Mouse (Mus musculus): ENCODE data around the gene Gprasp1. TPM values are rescaled to one million over a fixed set of nuclear protein-coding genes. Genes with fewer than 3 reads are reported as not detected.
"Not testable (repeated sequence)": the region's sequence is repeated elsewhere in the genome, so short reads cannot be mapped to it uniquely, and the experiment has no call there.

Gene Gprasp1
- total RNA-seq, 2 experiments from 2014 or later = 273 to 296 TPM

DNA sequence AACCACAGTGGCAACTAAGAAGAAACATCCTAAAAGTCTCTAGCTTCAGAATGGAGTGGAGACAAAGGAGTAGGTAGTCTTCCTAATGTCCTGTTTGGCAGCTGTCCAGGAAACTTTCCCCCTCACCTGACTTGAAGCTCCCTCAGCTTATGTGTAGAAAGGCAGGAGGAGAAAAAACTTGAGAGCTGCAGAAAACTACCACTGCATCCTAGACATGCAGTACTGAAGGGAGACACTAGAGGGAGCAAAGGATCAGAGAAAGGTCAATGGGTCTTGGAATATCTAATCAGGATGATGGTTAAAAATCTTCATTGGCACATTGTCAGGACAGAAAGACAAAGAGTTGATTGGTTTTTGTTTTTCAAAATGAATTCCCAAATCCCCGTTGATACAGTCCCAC is 63.2 kb downstream of the Gprasp1 start:
- DNase-seq (ENCODE audit: low spot score in 2 of 2) = peak in 1 of 2 experiments; percentile 54

DNA sequence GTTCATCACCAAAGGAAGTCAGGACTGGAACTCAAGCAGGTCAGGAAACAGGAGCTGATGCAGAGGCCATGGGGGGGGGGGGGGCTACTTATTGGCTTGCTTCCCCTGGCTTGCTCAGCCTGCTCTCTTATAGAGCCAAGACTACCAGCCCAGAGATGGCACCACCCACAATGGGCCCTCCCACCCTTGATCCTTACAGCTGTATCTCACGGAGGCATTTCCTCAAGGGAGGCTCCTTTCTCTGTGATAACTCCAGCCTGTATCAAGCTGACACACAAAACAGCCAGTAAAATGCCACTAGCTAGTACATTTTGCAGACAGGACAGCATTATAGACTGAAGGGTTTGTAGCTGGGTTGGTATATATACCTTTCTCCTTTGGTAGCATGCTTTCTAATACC is 93.4 kb downstream of the Gprasp1 start:
- not testable (repeated sequence) for DNase-seq (ENCODE audit: low spot score in 2 of 2)

DNA sequence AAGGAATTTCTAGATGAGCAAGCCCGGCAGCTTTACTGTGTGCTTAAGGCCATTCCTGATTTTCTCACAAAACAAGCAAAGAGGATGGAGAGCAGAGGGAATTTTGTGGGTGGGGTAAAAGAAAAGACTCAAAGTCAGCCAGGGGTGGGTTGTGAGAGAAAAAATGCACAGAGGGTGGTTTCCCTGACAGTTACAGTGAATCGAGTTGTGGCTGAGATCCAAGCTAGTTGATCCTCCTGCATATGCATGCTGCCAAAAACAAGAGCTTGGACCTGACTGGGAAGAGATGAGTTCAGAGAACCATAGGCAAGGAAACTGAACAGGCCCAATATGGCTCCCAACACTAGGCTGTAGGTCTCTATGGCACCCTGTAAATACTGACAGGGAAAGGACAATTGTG is 95.4 kb downstream of the Gprasp1 start:
- no peak for DNase-seq (ENCODE audit: low spot score in 2 of 2)

DNA sequence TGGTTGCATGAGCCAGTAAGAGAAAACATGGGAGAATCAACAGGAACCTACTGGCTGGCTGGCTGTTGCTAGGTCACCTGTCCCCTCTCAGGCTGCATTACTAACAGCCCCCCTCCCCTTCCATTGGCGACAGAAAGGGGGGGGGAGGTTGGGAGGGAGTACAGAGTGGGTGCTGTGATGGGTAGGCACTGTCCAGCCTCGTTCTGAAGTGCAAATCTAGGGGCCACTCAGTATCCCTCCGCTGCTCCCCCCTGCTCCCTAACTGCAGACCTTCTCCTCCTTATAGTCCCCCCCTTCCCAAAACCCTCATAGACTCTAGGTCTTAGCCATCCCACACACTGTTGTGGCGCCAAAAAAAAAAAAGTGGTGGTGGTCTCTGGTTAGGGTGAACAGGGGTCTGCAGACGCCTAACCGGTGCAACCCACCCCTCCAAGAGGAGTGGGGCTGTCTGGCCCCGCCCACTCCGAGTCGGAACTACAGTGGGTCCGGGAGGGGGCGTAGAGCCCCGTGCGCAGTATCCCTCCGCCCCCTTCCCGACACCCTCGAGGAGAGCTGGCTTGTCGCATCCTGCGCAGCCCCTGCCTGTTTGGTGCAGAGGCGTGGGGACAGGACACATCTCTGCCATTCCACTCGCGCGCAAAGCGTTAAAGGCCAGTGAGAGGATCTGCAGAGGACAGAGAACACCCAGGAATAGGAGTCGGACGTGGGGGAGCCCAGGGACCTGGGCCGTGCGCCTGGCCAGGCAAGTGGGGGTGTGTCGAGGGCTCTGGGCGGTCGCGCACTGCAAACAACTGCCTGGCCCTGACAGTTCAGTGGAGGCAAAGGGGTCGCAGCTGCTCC is 96.2 kb downstream of the Gprasp1 start, which contains the start of gene Gprasp2:
TSS of gene Gprasp2 (plus strand) at position 514 of the 840 bp plus-strand sequence.
- peak; percentile 66 for DNase-seq (ENCODE audit: low spot score in 2 of 2)

DNA sequence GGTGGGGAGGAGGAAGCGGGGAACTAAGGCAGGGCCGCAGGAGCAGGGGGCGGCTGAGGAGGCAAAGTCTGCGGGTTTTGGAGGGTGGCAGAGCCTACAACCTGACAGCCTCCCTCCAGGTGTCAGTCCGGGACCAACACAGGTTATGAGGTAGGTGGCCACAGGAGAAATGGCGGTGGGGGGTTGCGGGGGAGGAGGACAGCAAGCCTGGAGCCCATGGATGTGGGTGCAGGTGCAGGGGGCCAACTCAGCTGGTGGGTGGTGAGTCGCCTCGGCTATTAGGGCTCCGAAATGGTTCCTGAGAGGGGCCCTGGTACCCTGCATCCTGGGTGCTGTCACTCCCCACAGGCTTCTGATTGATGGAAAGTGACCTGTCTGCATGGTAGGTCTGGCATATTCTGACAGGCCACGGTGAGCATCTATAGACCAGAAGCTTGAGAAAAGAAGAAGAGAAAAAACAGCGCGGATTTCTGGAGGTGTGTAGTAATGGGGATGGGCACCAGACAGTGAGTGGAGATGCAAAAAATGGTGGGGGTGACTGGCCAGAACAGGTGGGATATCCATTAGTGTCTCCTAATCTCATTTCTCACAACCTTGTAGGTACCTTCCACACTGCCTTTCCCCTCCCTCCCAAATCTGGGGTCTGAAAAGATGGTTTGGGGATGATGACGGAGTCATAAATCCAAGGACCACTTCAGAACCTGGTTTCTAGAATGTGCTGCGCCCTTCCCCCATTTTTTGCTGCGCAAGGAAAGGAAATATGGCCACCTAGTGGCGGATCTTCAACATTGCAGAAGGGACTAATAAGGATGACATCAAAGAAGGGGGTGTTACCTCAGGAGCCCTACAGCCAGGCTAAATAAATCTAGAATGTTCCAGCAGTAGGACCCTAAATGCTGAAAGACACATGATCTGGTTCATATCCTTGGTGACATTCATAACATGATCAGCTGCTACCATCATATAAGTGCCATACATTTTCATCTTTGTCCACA is 97.2 kb downstream of the Gprasp1 start:
- peak; percentile 40 to 58 for DNase-seq (ENCODE audit: low spot score in 2 of 2)

Small RNA genes within 50 kb of the gene (microRNA-seq; reads per million reads assigned to microRNA genes)
- 0 reads per million in 2 experiments for gene Mir1970
- gene Mir7646 = 0 reads per million in 2 experiments

Other genes starting within 250 kb of the Gprasp1 start
- not detected for gene AV320801, start 248.1 kb upstream of the Gprasp1 start, total RNA-seq (2021)
- not detected for gene Nxf7, start 144.0 kb upstream of the Gprasp1 start, total RNA-seq (2021)
- gene Prame, start 115.0 kb upstream of the Gprasp1 start, total RNA-seq (2021) = not detected
- not detected for gene Tcp11x2, start 48.9 kb upstream of the Gprasp1 start, total RNA-seq (2021)
- not detected for gene Tmsb15a, start 17.5 kb upstream of the Gprasp1 start, total RNA-seq (2021)
- 10 to 100 TPM; 27.0 to 31.8 TPM for gene Armcx5, start within 50 bp of the Gprasp1 start, total RNA-seq (2021)
- 10 to 100 TPM; 63.2 to 69.1 TPM for gene Bhlhb9, start 54.9 kb downstream of the Gprasp1 start, total RNA-seq (2021)
- gene Gprasp2, start 96.3 kb downstream of the Gprasp1 start, total RNA-seq (2021) = 100 to 1,000 TPM; 151 to 154 TPM